Mouse (Mus musculus): ENCODE data around the gene Src. TPM values are rescaled to one million over a fixed set of nuclear protein-coding genes. Genes with fewer than 3 reads are reported as not detected.

Gene Src
- polyA plus RNA-seq (2012; fragmentation: generic; extraction: Trizol): 10 to 100 TPM; 21.5 to 40.4 TPM

DNA sequence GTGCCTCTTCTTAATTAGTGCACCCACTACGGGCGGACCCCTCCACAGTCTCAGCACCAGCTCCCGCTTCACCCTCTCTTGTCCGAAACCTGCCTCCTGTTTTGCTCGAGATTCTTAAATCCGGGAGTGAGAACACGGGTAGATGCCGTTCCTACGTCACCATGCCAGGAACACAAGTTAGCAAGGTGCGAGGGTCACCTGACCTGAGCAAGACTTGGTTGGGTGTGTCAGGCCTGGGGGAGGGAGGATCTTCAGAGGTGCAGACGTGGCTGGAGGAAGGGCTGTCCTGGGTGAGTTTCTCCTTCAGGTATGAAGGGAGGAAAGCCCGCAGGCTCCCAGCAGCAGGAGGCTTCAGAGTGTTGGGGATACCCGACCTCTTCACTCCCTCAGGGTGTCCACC lies at the start of gene Src:
Gene Src, plus strand, starts transcription at position 239 of the 400 bp plus-strand sequence.

Other genes starting within 250 kb of the Src start
- gene Rbl1, start 213.9 kb upstream of the Src start, polyA plus RNA-seq (2012; fragmentation: generic; extraction: Trizol): 1 to 10 TPM in 1 of 2 experiments, under 1 TPM in 1; 0.69 to 1.8 TPM
- 100 to 1,000 TPM; 123 to 216 TPM for gene Rpn2, start 139.4 kb upstream of the Src start, polyA plus RNA-seq (2012; fragmentation: generic; extraction: Trizol)
- under 1 TPM; 0.06 to 0.11 TPM for gene Mroh8, start 138.9 kb upstream of the Src start, polyA plus RNA-seq (2012; fragmentation: generic; extraction: Trizol)
- not detected for gene Ghrh, start 70.9 kb upstream of the Src start, polyA plus RNA-seq (2012; fragmentation: generic; extraction: Trizol)
- gene Manbal, start 50.9 kb upstream of the Src start, polyA plus RNA-seq (2012; fragmentation: generic; extraction: Trizol): 10 to 100 TPM; 45.3 to 64.4 TPM
- gene Nnat, start 141.6 kb downstream of the Src start, polyA plus RNA-seq (2012; fragmentation: generic; extraction: Trizol): 1 to 10 TPM in 1 of 2 experiments, under 1 TPM in 1; 0.02 to 1.0 TPM
- gene Blcap, start 152.8 kb downstream of the Src start, polyA plus RNA-seq (2012; fragmentation: generic; extraction: Trizol): 10 to 100 TPM; 11.1 to 26.6 TPM

All from C3H10T1/2 (cell line).